Mouse (Mus musculus) right cerebral cortex, adult 2 months (tissue): ENCODE measurements at regions not wholly inside any gene's neighbourhood (a gene's known extent, or its start where the extent isn't known, plus 50 kb on each side); places are given as distances from the start of the nearest gene placed in this dataset.
A peak's percentile ranks its signal among the peaks of the same experiment; 100 is the strongest.

Source experiments
- DNase-seq, 2 experiments: peaks; one replicate each; pipeline ENCODE4 v3.0.0; 2021 to 2022; ENCODE audit warnings: low spot score in 2 of 2

- no peak for DNase-seq
These were observed 65.0 kb downstream of the Dmac1 start for GRCm38 (mm10) chr4:75213176-75213476.

- peak; percentile 8 to 31 for DNase-seq
These were observed 65.5 kb downstream of the Dmac1 start for GRCm38 (mm10) chr4:75212396-75213175.
